Mouse (Mus musculus) heart, adult 8-10 months (tissue): ENCODE measurements around the gene Setx. TPM values are rescaled to one million over a fixed set of nuclear protein-coding genes. Genes with fewer than 3 reads are reported as not detected.
A peak's percentile ranks its signal among the peaks of the same experiment; 100 is the strongest.

Experiments used
- DNase-seq: peaks from one replicate; pipeline ENCODE4 v3.0.0; 2022; ENCODE audit warnings: low spot score
- total RNA-seq, 4 experiments: library from RNA; stranded (reverse); gene quantifications; 2 replicates each; pipeline ENCODE4 v1.2.4; 2022

The Setx gene
- total RNA-seq, 4 experiments from 2014 or later: 29.3 to 36.3 (median 33.8) TPM

- DNase-seq: no peak
These were observed 11.2 kb downstream of the Setx start for GRCm38 (mm10) chr2:29135161-29135560.

GRCm38 (mm10) chr2:29151941-29152340 is 28.0 kb downstream of the Setx start:
- no peak for DNase-seq

DNA sequence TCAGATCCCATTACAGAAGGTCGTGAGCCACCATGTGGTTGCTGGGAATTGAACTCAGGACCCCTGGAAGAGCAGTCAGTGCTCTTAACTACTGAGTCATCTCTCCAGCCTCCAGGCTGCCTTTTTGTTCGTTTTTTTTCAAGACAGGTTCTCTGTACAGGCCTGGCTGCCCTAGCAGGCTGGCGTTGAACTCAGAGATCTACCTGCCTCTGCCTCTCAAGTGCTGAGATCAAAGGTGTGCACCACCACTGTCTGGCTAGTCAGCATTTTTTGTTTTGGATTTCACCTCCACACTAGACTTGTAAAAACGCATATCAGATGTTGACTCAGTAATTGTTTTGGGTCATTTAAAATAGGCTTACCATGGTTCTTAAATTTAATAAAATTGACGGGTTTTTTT is 44.1 kb downstream of the Setx start:
- DNase-seq: no peak

DNA sequence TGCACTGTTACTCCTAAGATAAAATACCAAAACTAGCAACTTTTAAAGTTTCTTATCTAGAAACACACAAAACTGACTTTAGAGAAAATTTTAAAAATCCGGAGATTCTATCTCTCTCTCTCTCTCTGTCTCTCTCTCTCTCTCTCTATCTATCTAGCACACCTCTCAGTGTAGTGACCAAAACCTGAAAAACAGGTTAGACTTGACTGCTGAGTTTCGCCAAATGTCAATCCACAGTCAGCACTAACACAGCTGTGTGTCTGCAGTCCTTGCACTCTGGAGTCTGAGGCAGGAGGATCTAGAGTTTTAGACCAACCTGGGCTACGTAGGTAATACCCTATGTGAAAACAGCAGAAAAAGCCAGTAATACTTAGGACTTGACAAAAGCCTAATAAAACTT is 50.9 kb downstream of the Setx start:
- DNase-seq: no peak

GRCm38 (mm10) chr2:29179810-29180209 is 55.8 kb downstream of the Setx start:
- no peak for DNase-seq

- DNase-seq: no peak
These were observed 57.1 kb downstream of the Setx start for GRCm38 (mm10) chr2:29181111-29181510.

DNA sequence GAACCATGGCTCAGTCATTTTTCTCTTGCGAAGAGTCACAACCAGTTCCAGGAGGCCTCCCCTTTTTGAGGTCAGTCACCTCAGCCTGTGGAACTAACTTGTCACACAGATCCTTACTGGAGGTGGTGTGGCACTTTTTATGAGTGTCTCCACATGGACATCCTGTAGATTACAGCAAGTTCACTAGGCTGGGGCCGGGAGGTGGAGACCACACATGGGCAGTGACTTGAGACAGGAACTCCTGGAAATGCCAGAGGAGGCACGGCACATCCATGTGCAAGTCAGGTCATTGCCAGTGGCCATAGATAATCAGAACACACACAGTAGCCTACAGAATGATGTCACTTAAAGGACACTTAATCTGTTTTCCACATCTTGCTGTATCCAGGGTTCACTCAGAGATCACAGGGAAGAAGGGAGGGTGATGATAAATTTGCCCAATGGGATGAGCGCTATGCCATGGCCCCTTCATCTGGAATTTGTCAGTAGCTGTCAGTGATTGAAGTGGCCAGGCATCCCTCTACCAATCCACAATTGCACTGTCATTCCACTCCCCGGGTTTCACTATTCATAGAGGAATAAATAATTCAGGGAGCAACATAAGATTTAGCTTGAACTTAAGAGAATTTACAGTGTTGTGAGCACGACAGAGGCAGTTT is 59.4 kb downstream of the Setx start:
- no peak for DNase-seq

DNA sequence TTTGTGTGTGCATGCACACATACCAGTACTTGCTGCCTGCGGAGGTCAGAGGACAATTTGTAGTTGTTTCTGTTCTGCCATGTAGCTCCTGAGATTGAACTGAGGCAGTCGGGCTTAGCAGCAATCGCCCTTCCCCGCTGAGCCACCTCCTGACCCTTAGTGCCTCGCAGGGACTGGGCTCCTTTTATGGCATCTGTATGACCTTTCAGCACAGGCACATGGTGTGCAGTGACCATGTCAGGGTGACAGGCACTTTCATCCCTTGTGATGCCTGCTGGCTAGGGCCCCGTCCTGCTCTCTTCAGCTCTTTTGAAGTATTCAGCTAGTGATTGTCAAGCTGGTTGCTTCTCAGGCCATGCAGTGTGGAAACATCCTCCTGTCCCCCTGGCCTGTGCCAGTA is 62.2 kb downstream of the Setx start:
- DNase-seq: no peak

DNA sequence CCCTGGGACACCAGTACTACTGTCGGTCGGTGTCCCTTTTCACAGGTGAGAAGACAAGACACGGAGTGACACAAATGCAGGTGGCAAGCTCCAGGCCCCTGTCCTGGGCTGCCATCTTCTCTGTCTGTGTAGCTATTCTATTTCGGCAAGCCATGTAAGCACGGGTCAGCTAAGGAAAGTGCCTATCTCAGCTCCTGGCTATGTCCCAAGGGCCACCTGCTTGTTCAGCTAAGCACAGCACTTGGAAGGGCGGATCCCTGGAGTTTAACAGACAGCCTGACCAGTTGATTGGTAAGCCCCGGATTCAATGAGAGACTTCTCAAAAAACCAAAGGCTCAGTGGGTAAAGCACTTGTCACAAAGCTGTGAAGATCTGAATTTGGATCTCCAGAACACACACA is 66.4 kb downstream of the Setx start:
- DNase-seq: peak; percentile 31

GRCm38 (mm10) chr2:29191216-29192215 is 67.5 kb downstream of the Setx start:
- no peak for DNase-seq

DNA sequence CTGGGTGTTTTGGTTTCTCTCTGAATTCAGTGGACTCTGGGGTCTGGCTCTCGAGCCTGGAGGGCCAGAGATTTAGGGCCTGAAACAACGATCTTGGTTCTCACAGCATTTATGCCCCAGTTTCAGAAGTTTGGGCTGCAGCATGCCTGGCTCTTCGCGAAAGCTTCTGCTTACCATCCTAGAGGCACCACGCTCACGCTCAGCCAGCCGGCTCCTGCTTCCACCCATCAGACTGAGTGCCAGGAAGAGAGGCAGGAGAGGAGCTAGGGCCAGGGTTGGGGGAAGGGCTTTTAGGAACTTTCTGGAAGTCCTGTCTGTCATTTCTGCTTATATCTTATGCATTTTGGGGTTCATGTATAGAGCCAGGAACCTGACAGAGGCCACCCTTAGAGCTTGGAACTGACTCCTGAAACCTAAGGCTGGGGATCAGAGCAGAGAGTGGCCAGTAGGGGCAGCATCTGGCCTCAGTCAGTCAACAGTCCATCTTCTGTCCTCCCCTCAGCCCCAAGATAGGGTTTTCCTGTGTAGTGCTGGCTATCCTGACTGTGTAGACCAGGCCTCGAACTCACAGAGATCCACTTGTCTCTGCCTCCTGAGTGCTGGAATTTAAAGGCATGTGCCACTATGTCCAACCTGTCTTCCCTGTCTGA is 68.8 kb downstream of the Setx start:
- no peak for DNase-seq

DNA sequence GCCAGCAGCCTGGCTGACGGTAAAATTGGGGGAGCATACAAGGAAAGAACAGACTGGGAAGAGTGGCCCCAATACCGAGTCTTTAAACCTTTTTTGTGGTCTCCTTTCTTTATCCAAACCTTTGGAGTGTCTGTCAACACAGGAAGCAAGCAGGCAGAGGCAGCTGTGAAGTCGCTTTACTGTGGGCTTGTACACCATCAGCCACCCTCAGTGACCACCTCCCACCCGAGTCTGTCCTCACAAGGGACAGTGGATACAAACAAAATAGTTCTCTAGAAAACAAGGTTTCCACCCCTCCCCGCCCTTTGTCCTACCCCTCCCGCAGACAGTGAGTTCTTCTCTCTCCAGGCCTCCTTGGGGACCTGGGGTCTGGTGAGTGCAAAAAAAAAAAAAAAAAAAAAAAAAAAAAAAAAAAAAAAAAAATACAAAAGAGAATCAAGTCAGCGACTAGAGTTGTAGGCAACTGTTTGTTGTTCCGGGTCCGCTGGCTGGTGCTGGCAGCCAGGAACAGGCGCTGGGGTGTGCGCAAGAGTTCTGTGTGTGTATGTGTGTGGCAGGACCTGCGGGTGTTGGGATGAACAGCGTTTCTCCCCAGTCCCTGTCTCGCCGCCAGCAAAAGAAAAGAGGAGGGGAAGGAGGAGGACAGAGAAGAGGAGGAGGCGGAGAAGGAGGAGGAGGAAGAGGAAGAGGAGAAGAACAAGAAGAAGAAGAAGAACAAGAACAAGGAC is 70.0 kb downstream of the Setx start:
- no peak for DNase-seq

DNA sequence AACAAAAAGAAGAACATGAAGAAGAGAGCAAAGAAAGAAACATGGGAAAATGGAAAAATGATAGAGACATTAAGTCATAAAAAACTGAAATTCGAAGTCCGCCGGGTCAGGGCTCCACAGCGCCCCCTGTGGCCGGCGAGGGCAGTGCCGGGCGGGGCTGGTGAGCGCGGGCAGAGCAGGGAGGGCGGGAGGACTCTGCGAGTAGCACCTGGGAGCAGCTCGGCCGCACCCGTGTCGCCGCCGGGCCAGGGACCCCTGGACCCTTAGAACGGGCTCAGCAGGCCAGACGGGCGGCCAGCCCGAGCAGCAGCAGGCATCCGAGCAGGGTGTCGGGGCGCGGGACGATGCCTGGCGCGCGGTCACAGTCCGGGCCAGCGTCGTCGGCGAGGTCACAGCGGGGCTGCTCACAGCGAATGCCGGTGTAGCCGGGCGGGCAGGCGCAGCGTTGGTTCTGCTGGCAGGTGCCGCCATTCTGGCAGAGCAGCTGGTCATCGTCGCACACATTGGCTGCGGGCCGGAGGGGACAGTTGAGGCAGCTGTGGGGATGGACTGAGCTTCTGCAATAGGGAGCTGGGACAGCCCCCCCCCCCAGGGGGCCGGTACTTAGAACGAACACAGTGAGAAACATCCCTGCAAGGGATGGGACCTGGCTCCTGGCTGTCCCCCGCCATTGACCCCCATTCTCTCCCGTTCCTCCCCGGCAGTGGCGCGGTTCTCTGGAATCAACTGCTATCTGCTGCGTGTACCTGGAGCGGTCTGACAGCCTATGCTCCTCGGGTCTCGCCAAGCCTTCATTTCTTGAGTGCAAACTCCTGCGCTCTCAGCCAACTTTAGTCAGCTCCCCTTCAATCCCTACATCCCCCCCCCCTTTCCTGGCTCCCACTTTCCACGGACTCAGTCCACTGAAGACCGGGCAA is 70.8 kb downstream of the Setx start:
- DNase-seq: peak; percentile 63

DNA sequence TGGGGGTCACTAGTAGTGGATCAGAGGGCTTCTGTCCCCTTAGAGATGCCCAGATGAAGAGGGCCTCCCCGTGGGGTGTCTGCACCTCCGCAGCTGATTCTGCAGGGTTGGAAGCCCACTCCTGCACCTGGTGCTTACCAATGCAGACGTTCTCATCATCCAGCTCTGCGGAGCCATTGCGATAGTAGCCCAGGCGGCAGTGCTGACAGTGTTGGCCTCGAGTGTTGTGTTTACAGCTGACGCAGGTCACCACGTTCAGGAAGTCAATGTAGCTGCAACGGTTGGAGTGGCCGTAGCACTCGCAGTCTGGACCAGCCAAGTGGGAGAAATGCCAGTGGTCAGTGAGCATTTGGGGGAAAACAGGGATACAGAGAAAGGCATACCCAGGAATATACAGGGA is 72.9 kb downstream of the Setx start:
- no peak for DNase-seq

DNA sequence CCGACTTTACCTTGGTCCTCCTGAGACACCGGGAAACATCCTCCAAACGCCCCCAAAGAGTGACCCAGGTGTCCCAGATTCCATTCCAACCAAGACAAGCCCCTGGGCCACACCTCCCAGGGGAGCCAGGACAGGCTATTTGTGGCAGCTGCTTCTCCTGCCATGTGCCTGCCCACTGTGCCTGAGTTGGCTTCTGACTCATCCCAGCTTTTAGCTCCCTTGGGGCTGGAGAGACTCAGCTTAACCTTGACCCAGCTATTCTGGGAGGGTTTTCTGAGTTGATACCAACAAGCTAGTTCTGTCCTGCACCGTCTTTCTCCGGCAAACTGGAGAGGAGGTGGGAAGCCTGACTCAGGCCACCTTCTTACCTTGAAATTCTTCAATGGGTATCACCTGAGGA is 74.5 kb downstream of the Setx start:
- DNase-seq: peak; percentile 46

DNA sequence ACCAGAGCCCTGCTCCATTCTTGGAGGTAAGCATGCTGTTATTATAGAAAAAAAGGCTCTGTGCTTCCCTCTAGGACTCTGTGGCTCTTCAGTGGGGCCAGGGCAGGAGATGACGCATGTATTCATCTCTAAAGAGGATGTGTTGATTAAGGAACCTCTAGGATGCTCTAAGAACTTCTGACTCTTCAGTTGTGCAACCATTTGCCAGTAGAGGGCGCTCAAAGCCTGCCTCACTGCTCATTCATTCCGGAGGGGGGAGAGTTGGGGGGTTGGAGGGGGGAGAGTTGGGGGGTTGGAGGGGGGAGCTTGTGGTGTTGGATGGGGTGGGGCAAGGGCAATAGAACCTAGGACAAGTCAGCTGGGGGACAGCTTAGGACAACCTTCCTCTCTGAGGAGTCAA is 75.9 kb downstream of the Setx start:
- no peak for DNase-seq

- DNase-seq: no peak
These were observed 77.4 kb downstream of the Setx start for GRCm38 (mm10) chr2:29201223-29201955.

DNA sequence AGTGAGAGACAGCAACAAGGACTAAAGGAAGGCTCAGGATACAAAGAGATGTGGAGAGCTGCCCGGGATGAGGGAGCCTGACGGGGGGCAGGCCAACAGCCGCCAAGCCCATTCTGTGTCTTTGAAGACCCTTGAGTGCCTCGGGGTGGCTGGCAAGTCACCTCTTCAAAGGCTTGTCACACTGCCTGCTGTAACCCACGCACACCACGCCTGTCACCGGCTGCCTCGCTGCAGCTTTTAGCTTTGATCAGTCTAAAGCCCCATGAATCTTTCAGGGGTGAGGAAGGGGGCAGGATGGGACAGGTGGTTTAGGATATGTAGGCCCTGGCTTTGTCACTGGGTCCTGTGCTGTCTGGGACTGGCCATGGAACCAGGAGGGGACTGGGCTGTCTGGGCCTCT is 82.2 kb downstream of the Setx start:
- no peak for DNase-seq

DNA sequence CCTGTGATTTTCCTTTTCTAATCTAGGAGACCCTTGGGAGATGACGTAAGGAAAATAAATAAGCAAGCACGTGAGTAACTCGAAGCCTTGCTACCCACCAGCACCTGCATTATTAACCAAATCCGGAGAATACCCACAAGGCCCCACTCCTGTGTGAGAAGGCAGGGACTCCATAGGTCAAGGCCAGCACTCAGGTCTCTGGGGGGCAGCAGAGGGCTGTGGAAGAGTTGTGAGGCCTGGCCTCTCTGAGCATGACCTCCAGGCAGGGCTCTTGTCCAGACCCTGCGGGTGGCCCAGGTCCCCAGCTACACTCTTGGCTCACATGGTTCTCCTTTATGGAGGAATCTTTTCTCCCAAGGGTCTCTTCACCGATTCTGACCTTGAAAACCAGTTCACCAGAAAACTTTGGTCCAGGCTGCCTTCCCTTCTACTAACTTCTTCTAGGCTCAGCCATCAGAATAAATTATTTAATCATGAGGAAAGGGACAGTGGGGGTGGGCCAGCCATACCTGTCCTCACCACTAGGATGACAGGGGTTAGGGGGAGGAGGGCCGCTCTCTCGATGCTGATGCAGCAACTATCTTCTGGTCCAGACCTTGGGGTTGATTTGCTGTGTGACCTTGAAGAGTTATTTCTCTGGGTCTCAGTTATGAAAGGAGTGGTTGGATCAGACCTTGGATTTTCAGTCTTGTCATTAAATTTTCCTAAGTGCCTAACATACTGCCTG is 92.5 kb downstream of the Setx start:
- DNase-seq: peak; percentile 73
